Mouse (Mus musculus) heart, postnatal 0 days (tissue): Measurements from ENCODE around the gene Hacd2.

Source experiments
- CTCF ChIP-seq: IDR thresholded peaks from 2 replicates; pipeline ENCODE4 v1.5.1; 2016; ENCODE audit warnings: antibody characterized with exemption, control low read depth, low read depth
- EP300 ChIP-seq: IDR thresholded peaks from 2 replicates; pipeline ENCODE4 v1.6.1; 2016; ENCODE audit warnings: antibody characterized with exemption, low read depth

DNA sequence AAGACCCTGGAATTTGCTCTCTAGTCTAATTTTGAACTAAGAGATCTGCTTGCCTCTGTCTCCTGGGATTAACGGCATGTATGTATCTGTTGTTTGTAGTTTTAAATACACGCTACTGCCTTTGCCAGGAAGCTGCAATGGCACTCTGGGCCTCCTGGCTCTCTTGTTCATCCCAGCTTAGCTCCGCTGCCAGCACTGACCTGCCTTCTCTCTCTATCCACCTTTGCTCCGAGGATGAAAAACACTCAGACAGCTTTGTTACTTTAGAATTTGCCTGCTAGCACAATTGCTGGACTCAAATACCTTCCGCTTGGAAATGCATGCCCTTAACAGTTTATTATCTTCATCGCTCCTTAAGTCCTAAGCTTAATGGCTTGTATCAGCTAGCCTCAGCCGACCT lies 18.8 kb downstream of the Hacd2 start:
- no peak for TF ChIP-seq CTCF
- no peak for TF ChIP-seq EP300
